Mouse (Mus musculus): ENCODE data around the gene Prss27.

- TF ChIP-seq POLR2A (IDR thresholded peaks at IDR 0.05; ENCODE audit: low read depth, low read length): no peak
- peak; percentile 40; the same call in 1 of the 2 replicates for TF ChIP-seq CTCF (IDR thresholded peaks at IDR 0.05; ENCODE audit: extremely low read depth, insufficient read length, insufficient replicate concordance, low read depth, low read length)
Measured at GRCm38 (mm10) chr17:24036954-24037353, 990 bp upstream of the Prss27 start.

All from small intestine, adult 2 months (tissue).